Mouse (Mus musculus): Measurements from ENCODE around the gene Dlx6.

The Dlx6 gene

GRCm38 (mm10) chr6:6859950-6860410 is 3.2 kb upstream of the Dlx6 start:
- no peak for DNase-seq (ENCODE audit: low read depth)

GRCm38 (mm10) chr6:6860411-6861085 is 2.6 kb upstream of the Dlx6 start:
- no peak for DNase-seq (ENCODE audit: low read depth)

GRCm38 (mm10) chr6:6861086-6861797 is 1.9 kb upstream of the Dlx6 start:
- no peak for DNase-seq (ENCODE audit: low read depth)

GRCm38 (mm10) chr6:6861798-6862428 is 1.2 kb upstream of the Dlx6 start:
- DNase-seq (ENCODE audit: low read depth), result no peak

GRCm38 (mm10) chr6:6862611-6863010 is 523 bp upstream of the Dlx6 start:
- DNase-seq (ENCODE audit: low read depth), result no peak

GRCm38 (mm10) chr6:6863955-6864354 is 821 bp downstream of the Dlx6 start:
- no peak for DNase-seq (ENCODE audit: low read depth)

GRCm38 (mm10) chr6:6864441-6865440 is 1.6 kb downstream of the Dlx6 start:
- DNase-seq (ENCODE audit: low read depth), result no peak

GRCm38 (mm10) chr6:6867031-6867430 is 3.9 kb downstream of the Dlx6 start:
- DNase-seq (ENCODE audit: low read depth), result no peak

- no peak for DNase-seq (ENCODE audit: low read depth)
Observed at GRCm38 (mm10) chr6:6869041-6869685, 6.0 kb downstream of the Dlx6 start.

- DNase-seq (ENCODE audit: low read depth), result no peak
Observed at GRCm38 (mm10) chr6:6869961-6870800, 7.0 kb downstream of the Dlx6 start.

- no peak for DNase-seq (ENCODE audit: low read depth)
Observed at GRCm38 (mm10) chr6:6870876-6871420, 7.8 kb downstream of the Dlx6 start.

- no peak for DNase-seq (ENCODE audit: low read depth)
Observed at GRCm38 (mm10) chr6:6871692-6872091, 8.6 kb downstream of the Dlx6 start.

GRCm38 (mm10) chr6:6872873-6873272 is 9.7 kb downstream of the Dlx6 start:
- no peak for DNase-seq (ENCODE audit: low read depth)

GRCm38 (mm10) chr6:6873476-6874072 is 10.4 kb downstream of the Dlx6 start:
- DNase-seq (ENCODE audit: low read depth), result no peak

- DNase-seq (ENCODE audit: low read depth), result no peak
Observed at GRCm38 (mm10) chr6:6874073-6874771, 11.1 kb downstream of the Dlx6 start.

- no peak for DNase-seq (ENCODE audit: low read depth)
Observed at GRCm38 (mm10) chr6:6875136-6875535, 12.0 kb downstream of the Dlx6 start.

GRCm38 (mm10) chr6:6875676-6876075 is 12.5 kb downstream of the Dlx6 start:
- no peak for DNase-seq (ENCODE audit: low read depth)

GRCm38 (mm10) chr6:6876231-6876630 is 13.1 kb downstream of the Dlx6 start:
- no peak for DNase-seq (ENCODE audit: low read depth)

GRCm38 (mm10) chr6:6876731-6877130 is 13.6 kb downstream of the Dlx6 start:
- no peak for DNase-seq (ENCODE audit: low read depth)
